Mouse (Mus musculus) erythroblast, embryonic 14.5 days (primary cell): ENCODE results near the gene Slc10a7.

Source experiments
- GATA1 ChIP-seq: IDR thresholded peaks from 2 replicates; pipeline ENCODE4 v1.6.1; 2012; ENCODE audit warnings: low read length, inconsistent platforms, mixed read lengths
- TAL1 ChIP-seq: IDR thresholded peaks from 3 replicates; pipeline ENCODE4 v1.6.1; 2012; ENCODE audit warnings: low read length, inconsistent platforms, mixed read lengths

GRCm38 (mm10) chr8:78721576-78721975 lies 212.4 kb downstream of the Slc10a7 start:
- TF ChIP-seq GATA1 = no peak
- TF ChIP-seq TAL1 = no peak
